Mouse (Mus musculus) kidney, embryonic 16.5 days (tissue): ENCODE data around the gene Gm10100. TPM values are rescaled to one million over a fixed set of nuclear protein-coding genes. Genes with fewer than 3 reads are reported as not detected.
"Not testable (repeated sequence)": the region's sequence is repeated elsewhere in the genome, so short reads cannot be mapped to it uniquely, and the experiment has no call there.

Experiments
- ATAC-seq: fragments of 200-750 bp; cut with Nextera tagmentation; 2 replicates; pipeline ENCODE4 v1.8.0; 2017; ENCODE audit warnings: moderate TSS enrichment; ENCODE audit not compliant: low FRiP score, low TSS enrichment
- H3K27ac ChIP-seq: fragments of 300-500 bp; sonication (generic); 2 replicates; pipeline ENCODE4 v1.5.1; 2014; ENCODE audit warnings: low read length
- H3K27me3 ChIP-seq: fragments of 300-500 bp; sonication (generic); 2 replicates; pipeline ENCODE4 v1.6.1; 2014; ENCODE audit warnings: low read length, control low read depth, mixed read lengths; ENCODE audit not compliant: insufficient read depth
- H3K36me3 ChIP-seq: fragments of 300-500 bp; sonication (generic); 2 replicates; pipeline ENCODE4 v1.6.1; 2014; ENCODE audit warnings: low read length, control low read depth, mixed read lengths; ENCODE audit not compliant: insufficient read depth
- H3K4me1 ChIP-seq: fragments of 300-500 bp; sonication (generic); 2 replicates; pipeline ENCODE4 v1.6.1; 2014; ENCODE audit warnings: low read length, control low read depth, mixed read lengths; ENCODE audit not compliant: insufficient read depth
- H3K4me2 ChIP-seq: fragments of 300-500 bp; sonication (generic); replicated peaks from 2 replicates; pipeline ENCODE4 v1.6.1; 2014; ENCODE audit warnings: low read depth, low read length
- H3K4me3 ChIP-seq: fragments of 300-500 bp; sonication (generic); 2 replicates; pipeline ENCODE4 v1.5.1; 2014; ENCODE audit warnings: mild to moderate bottlenecking, low read length
- H3K9ac ChIP-seq: fragments of 300-500 bp; sonication (generic); replicated peaks from 2 replicates; pipeline ENCODE4 v1.6.1; 2014; ENCODE audit warnings: low read length
- H3K9me3 ChIP-seq: fragments of 300-500 bp; sonication (generic); 2 replicates; pipeline ENCODE4 v1.6.1; 2016; ENCODE audit warnings: low read length, control low read depth
- WGBS: fragments of 180-500 bp; shearing (Covaris S2); extraction: QIAGEN DNeasy Blood & Tissue Kit; methylation state at CpG from one replicate; pipeline ENCODE4 v1.1.7; 2014; 5-methylcytosine and 5-hydroxymethylcytosine counted together
- polyA plus RNA-seq: library from polyadenylated mRNA; unstranded; fragments of >200 nt; fragmentation: Nextera tagmentation; extraction: Ambion mirVana; gene quantifications from 2 replicates; pipeline ENCODE4 v1.2.1, GENCODE M21; 2015

The Gm10100 gene
- polyA plus RNA-seq, 1 experiment from 2014 or later: not detected

- WGBS: 77% methylated on average over 1 of the region's 1 CpGs
- not testable (repeated sequence) for H3K27ac ChIP-seq
These were observed 24.4 kb downstream of the Gm10100 start for GRCm38 (mm10) chr10:77750686-77751085.

GRCm38 (mm10) chr10:77751254-77751653 lies 25.0 kb downstream of the Gm10100 start, which contains the start of gene Gm9736:
Gm9736 (minus strand) TSS chr10:77751354.
- H3K9me3 ChIP-seq, H3K27me3 ChIP-seq, H3K27ac ChIP-seq, H3K36me3 ChIP-seq, H3K4me2 ChIP-seq, ATAC-seq, H3K4me1 ChIP-seq, H3K9ac ChIP-seq, H3K4me3 ChIP-seq: not testable (repeated sequence)
- 64% methylated on average over 1 of the region's 1 CpGs for WGBS

More at GRCm38 (mm10) chr10:77750686-77751085, 24.4 kb downstream of the Gm10100 start:
- not testable (repeated sequence) for H3K36me3 ChIP-seq, H3K4me1 ChIP-seq, H3K27me3 ChIP-seq, ATAC-seq, H3K9me3 ChIP-seq, H3K9ac ChIP-seq, H3K4me3 ChIP-seq, H3K4me2 ChIP-seq

GRCm38 (mm10) chr10:77752312-77752711 lies 26.0 kb downstream of the Gm10100 start:
- H3K9me3 ChIP-seq, H3K36me3 ChIP-seq, ATAC-seq, H3K27ac ChIP-seq, H3K9ac ChIP-seq, H3K4me2 ChIP-seq, H3K4me3 ChIP-seq, H3K4me1 ChIP-seq, H3K27me3 ChIP-seq: not testable (repeated sequence)
- WGBS: 63% methylated on average over 3 of the region's 3 CpGs

- Histone ChIP-seq H3K9ac (no peak overlapping the region), H3K27ac (no peak overlapping the region), H3K4me3 (no peak overlapping the region), H3K27me3 (no peaks in the 10 kb centered on the region), H3K9me3 (no peaks in the 10 kb centered on the region), H3K4me2 (no peak overlapping the region), H3K4me1 (no peaks in the 10 kb centered on the region), H3K36me3 (no peaks in the 10 kb centered on the region)
- ATAC-seq: no peak
These were observed 27.2 kb downstream of the Gm10100 start for GRCm38 (mm10) chr10:77753448-77753847.

- WGBS: no CpG with 5 or more reads among the region's 1 CpGs
- not testable (repeated sequence) for H3K4me3 ChIP-seq, H3K27me3 ChIP-seq, H3K4me1 ChIP-seq, H3K27ac ChIP-seq, ATAC-seq, H3K36me3 ChIP-seq, H3K9ac ChIP-seq, H3K9me3 ChIP-seq, H3K4me2 ChIP-seq
These were observed 33.3 kb downstream of the Gm10100 start, which contains the start of gene Gm3233 for GRCm38 (mm10) chr10:77759582-77759981. Gm3233 (minus strand) TSS chr10:77759682.

- no peak for ATAC-seq
- Histone ChIP-seq H3K9me3 (no peaks in the 10 kb centered on the region), H3K4me3 (no peak overlapping the region), H3K4me1 (no peaks in the 10 kb centered on the region), H3K27ac (no peak overlapping the region), H3K4me2 (no peak overlapping the region), H3K36me3 (no peaks in the 10 kb centered on the region), H3K9ac (no peak overlapping the region), H3K27me3 (no peaks in the 10 kb centered on the region)
- 62% methylated on average over 1 of the region's 1 CpGs for WGBS
These were observed 43.4 kb downstream of the Gm10100 start for GRCm38 (mm10) chr10:77769727-77770126.

GRCm38 (mm10) chr10:77771225-77771624 lies 44.9 kb downstream of the Gm10100 start, which contains the start of gene Gm3238:
Gm3238 (minus strand) TSS chr10:77771325.
- H3K27me3 ChIP-seq, ATAC-seq: not testable (repeated sequence)
- no CpG with 5 or more reads among the region's 1 CpGs for WGBS

GRCm38 (mm10) chr10:77772142-77772541 lies 45.9 kb downstream of the Gm10100 start:
- not testable (repeated sequence) for ATAC-seq, H3K27ac ChIP-seq, H3K4me1 ChIP-seq, H3K27me3 ChIP-seq, H3K9ac ChIP-seq, H3K4me3 ChIP-seq, H3K36me3 ChIP-seq, H3K9me3 ChIP-seq, H3K4me2 ChIP-seq
- WGBS: 75% methylated on average over 1 of the region's 3 CpGs

More at GRCm38 (mm10) chr10:77771225-77771624, 44.9 kb downstream of the Gm10100 start, which contains the start of gene Gm3238:
- H3K9me3 ChIP-seq, H3K27ac ChIP-seq, H3K36me3 ChIP-seq, H3K4me3 ChIP-seq, H3K4me2 ChIP-seq, H3K9ac ChIP-seq, H3K4me1 ChIP-seq: not testable (repeated sequence)

Other genes with a start within 250 kb of the Gm10100 start
- gene Fam207a, start 210.7 kb upstream of the Gm10100 start, polyA plus RNA-seq: 36.5 and 36.6 TPM in 2 replicates
- 1.6 and 1.7 TPM in 2 replicates for gene Itgb2, start 196.2 kb upstream of the Gm10100 start, polyA plus RNA-seq
- 194 and 206 TPM in 2 replicates for gene Pttg1ip, start 144.8 kb upstream of the Gm10100 start, polyA plus RNA-seq
- gene Sumo3, start 120.4 kb upstream of the Gm10100 start, polyA plus RNA-seq: 365 and 369 TPM in 2 replicates
- 2.2 TPM in 1 of 2 replicates, not detected in the other for gene Gm49325, start 120.3 kb upstream of the Gm10100 start, polyA plus RNA-seq
- 78.8 and 90.2 TPM in 2 replicates for gene Ube2g2, start 104.2 kb upstream of the Gm10100 start, polyA plus RNA-seq
- gene Tspear, start 39.9 kb upstream of the Gm10100 start, polyA plus RNA-seq: 0.26 and 0.71 TPM in 2 replicates
- gene Gm19402, start 35.7 kb upstream of the Gm10100 start, polyA plus RNA-seq: not detected in 2 replicates
- not detected in 2 replicates for gene Gm9508, start 29.3 kb upstream of the Gm10100 start, polyA plus RNA-seq
- not detected in 2 replicates for gene Gm10272, start 19.9 kb upstream of the Gm10100 start, polyA plus RNA-seq
- gene Gm10024, start 15.0 kb upstream of the Gm10100 start, polyA plus RNA-seq: not detected in 2 replicates
- not detected in 2 replicates for gene Gm10142, start 10.7 kb upstream of the Gm10100 start, polyA plus RNA-seq
- gene Krtap12-1, start 5.9 kb upstream of the Gm10100 start, polyA plus RNA-seq: not detected in 2 replicates
- not detected in 2 replicates for gene Gm18596, start 16.2 kb downstream of the Gm10100 start, polyA plus RNA-seq
- gene Gm9736, start 24.9 kb downstream of the Gm10100 start, polyA plus RNA-seq: not detected in 2 replicates
- gene Gm3233, start 33.2 kb downstream of the Gm10100 start, polyA plus RNA-seq: not detected in 2 replicates
- gene Gm3238, start 44.8 kb downstream of the Gm10100 start, polyA plus RNA-seq: not detected in 2 replicates
- not detected in 2 replicates for gene Gm7138, start 50.5 kb downstream of the Gm10100 start, polyA plus RNA-seq
- not detected in 2 replicates for gene Gm3250, start 56.1 kb downstream of the Gm10100 start, polyA plus RNA-seq
- gene Gm7137, start 61.7 kb downstream of the Gm10100 start, polyA plus RNA-seq: not detected in 2 replicates
- not detected in 2 replicates for gene Gm9639, start 68.6 kb downstream of the Gm10100 start, polyA plus RNA-seq
- not detected in 2 replicates for gene Gm19668, start 72.6 kb downstream of the Gm10100 start, polyA plus RNA-seq
- gene Gm9507, start 85.4 kb downstream of the Gm10100 start, polyA plus RNA-seq: not detected in 2 replicates
- gene Gm2696, start 88.2 kb downstream of the Gm10100 start, polyA plus RNA-seq: not detected in 2 replicates
- not detected in 2 replicates for gene Krtap10-4, start 100.6 kb downstream of the Gm10100 start, polyA plus RNA-seq
- not detected in 2 replicates for gene Krtap10-10, start 109.5 kb downstream of the Gm10100 start, polyA plus RNA-seq
- gene Gm36176, start 120.3 kb downstream of the Gm10100 start, polyA plus RNA-seq: not detected in 2 replicates
- not detected in 2 replicates for gene Gm10318, start 126.4 kb downstream of the Gm10100 start, polyA plus RNA-seq
- gene Gm3285, start 135.5 kb downstream of the Gm10100 start, polyA plus RNA-seq: not detected in 2 replicates
- 4.6 and 4.9 TPM in 2 replicates for gene Lrrc3, start 176.1 kb downstream of the Gm10100 start, polyA plus RNA-seq
- gene Trpm2, start 244.1 kb downstream of the Gm10100 start, polyA plus RNA-seq: 0.59 and 0.95 TPM in 2 replicates